Mouse (Mus musculus) myocyte (in vitro differentiated cells): ENCODE data around the gene Ubtd1. TPM values are rescaled to one million over a fixed set of nuclear protein-coding genes. Genes with fewer than 3 reads are reported as not detected.

Experiments used
- H3K27me3 ChIP-seq: one replicate; pipeline ENCODE4 v1.6.1; 2011; ENCODE audit not compliant: control insufficient read depth, insufficient read depth, insufficient read length
- H3K36me3 ChIP-seq: one replicate; pipeline ENCODE4 v1.6.1; 2011; ENCODE audit not compliant: control insufficient read depth, insufficient read depth
- H3K4me2 ChIP-seq: one replicate; pipeline ENCODE4 v1.6.1; 2011; ENCODE audit warnings: low read depth, control low read depth
- H3K4me3 ChIP-seq: one replicate; pipeline ENCODE4 v1.5.1; 2011; ENCODE audit warnings: mild to moderate bottlenecking, control low read depth, moderate library complexity
- H3K79me2 ChIP-seq: one replicate; pipeline ENCODE4 v1.6.1; 2011; ENCODE audit not compliant: control insufficient read depth, insufficient read depth
- H3ac ChIP-seq: one replicate; pipeline ENCODE4 v1.6.1; 2011; ENCODE audit not compliant: control insufficient read depth, insufficient read length
- CEBPB ChIP-seq: IDR thresholded peaks from 2 replicates; pipeline ENCODE4 v1.6.1; 2011; ENCODE audit warnings: mild to moderate bottlenecking, moderate library complexity; ENCODE audit not compliant: poor library complexity, insufficient read depth, severe bottlenecking
- E2F4 ChIP-seq: IDR thresholded peaks from one replicate; pipeline ENCODE4 v1.6.1; 2011; ENCODE audit warnings: mild to moderate bottlenecking, control low read depth, moderate library complexity; ENCODE audit not compliant: insufficient read depth
- MAX ChIP-seq: IDR thresholded peaks from one replicate; pipeline ENCODE4 v1.6.1; 2011; ENCODE audit warnings: low read depth, mild to moderate bottlenecking, control low read depth
- MYOD1 ChIP-seq, 3 experiments: IDR thresholded peaks; one replicate each; pipeline ENCODE4 v1.6.1; 2011; ENCODE audit warnings: control low read depth in 2 of 3, low read depth in 2 of 3, mild to moderate bottlenecking in 2 of 3, moderate library complexity in 1 of 3; ENCODE audit not compliant: insufficient read length in 2 of 3, control insufficient read depth in 1 of 3
- MYOG ChIP-seq, 3 experiments: IDR thresholded peaks; one replicate each; pipeline ENCODE4 v1.6.1; 2011; ENCODE audit warnings: control low read depth in 2 of 3, low read depth in 2 of 3, mild to moderate bottlenecking in 2 of 3; ENCODE audit not compliant: insufficient read length in 2 of 3, control insufficient read depth in 1 of 3, insufficient read depth in 1 of 3
- POLR2A ChIP-seq: IDR thresholded peaks from one replicate; pipeline ENCODE4 v1.6.1; 2011; ENCODE audit warnings: low read depth, mild to moderate bottlenecking, control low read depth, moderate library complexity; ENCODE audit not compliant: insufficient read length
- POLR2AphosphoS2 ChIP-seq: IDR thresholded peaks from one replicate; pipeline ENCODE4 v1.6.1; 2011; ENCODE audit warnings: low read depth, control low read depth; ENCODE audit not compliant: insufficient read length
- REST ChIP-seq: IDR thresholded peaks from one replicate; pipeline ENCODE4 v1.6.1; 2011; ENCODE audit warnings: mild to moderate bottlenecking, control low read depth, moderate library complexity; ENCODE audit not compliant: insufficient read depth, insufficient read length
- SRF ChIP-seq: IDR thresholded peaks from one replicate; pipeline ENCODE4 v1.6.1; 2011; ENCODE audit warnings: low read depth; ENCODE audit not compliant: control insufficient read depth, insufficient read length
- TCF12 ChIP-seq: IDR thresholded peaks from one replicate; pipeline ENCODE4 v1.6.1; 2011; ENCODE audit warnings: mild to moderate bottlenecking, control low read depth; ENCODE audit not compliant: poor library complexity, insufficient read depth, severe bottlenecking
- TCF3 ChIP-seq: IDR thresholded peaks from one replicate; pipeline ENCODE4 v1.6.1; 2011; ENCODE audit warnings: low read depth, control low read depth; ENCODE audit not compliant: insufficient read length
- USF1 ChIP-seq: IDR thresholded peaks from one replicate; pipeline ENCODE4 v1.6.1; 2011; ENCODE audit warnings: low read depth, mild to moderate bottlenecking, control low read depth, moderate library complexity
- polyA plus RNA-seq: library from polyadenylated mRNA; unstranded; fragments of >200 nt; fragmentation: generic; extraction: Trizol; gene quantifications from one replicate; pipeline ENCODE4 v1.2.1, GENCODE M21; 2012; ENCODE audit warnings: missing spikeins

Ubtd1 gene
- 141 TPM for polyA plus RNA-seq

- Histone ChIP-seq H3K4me3 (peak within 1 kb of the TSS; percentile 93), H3ac (peak within 1 kb of the TSS; percentile 62), H3K79me2 (peaks cover 88% of the 10 kb centered on the region), H3K4me2 (peak within 1 kb of the TSS; percentile 90), H3K27me3 (no peaks in the 10 kb centered on the region), H3K36me3 (peaks cover 3% of the 10 kb centered on the region)
- TF ChIP-seq POLR2A (peak; percentile 53), TCF3 (no peak), REST (no peak), MAX (no peak), SRF (no peak), MYOD1 (IDR thresholded peaks at IDR 0.05; ENCODE audit: control insufficient read depth in 1 of 3, insufficient read length in 2 of 3, low read depth in 2 of 3) (no peak), POLR2AphosphoS2 (no peak)
Measured at GRCm38 (mm10) chr19:41981595-41981927, at the start of gene Ubtd1. Gene Ubtd1 (plus strand): TSS chr19:41981763.

DNA sequence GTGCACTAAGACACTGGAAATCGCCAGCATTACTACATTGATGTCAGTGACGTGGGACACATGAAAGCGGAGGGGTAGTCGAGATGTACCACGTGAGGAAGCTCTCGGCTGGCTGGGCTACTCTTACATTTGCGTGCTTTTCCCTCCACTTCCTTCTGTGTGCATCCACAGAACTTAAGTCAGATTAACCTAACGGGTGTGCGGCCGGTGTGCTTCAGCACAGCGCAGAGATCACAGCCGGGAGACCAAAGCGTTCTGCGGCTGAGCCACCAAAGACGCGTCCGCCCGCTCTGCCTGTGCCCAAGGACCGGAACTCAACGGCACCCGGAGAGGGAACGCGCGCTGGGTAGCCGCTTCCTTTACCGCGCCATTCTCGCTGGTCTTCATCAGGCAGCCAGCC, 48.9 kb upstream of the Ubtd1 start:
- TF ChIP-seq CEBPB (no peak), USF1 (no peak), MYOD1 (IDR thresholded peaks at IDR 0.05; ENCODE audit: control insufficient read depth in 1 of 3, insufficient read length in 2 of 3, low read depth in 2 of 3) (no peak), POLR2A (no peak), MAX (no peak), E2F4 (no peak), REST (no peak), TCF12 (no peak), MYOG (IDR thresholded peaks at IDR 0.05; ENCODE audit: control insufficient read depth in 1 of 3, insufficient read depth in 1 of 3, insufficient read length in 2 of 3, low read depth in 2 of 3) (no peak)
- Histone ChIP-seq H3K79me2 (peaks cover 52% of the 10 kb centered on the region), H3K27me3 (no peaks in the 10 kb centered on the region), H3K4me3 (peak overlapping the region; percentile 95), H3K4me2 (peak overlapping the region; percentile 95), H3K36me3 (peaks cover 16% of the 10 kb centered on the region), H3ac (peak overlapping the region; percentile 75)

GRCm38 (mm10) chr19:41933179-41934086, 48.1 kb upstream of the Ubtd1 start, which contains the start of the genes Exosc1 and Zdhhc16:
Gene Exosc1 (minus strand): TSS chr19:41933423.
Gene Zdhhc16 (plus strand): TSS chr19:41933480.
- peak within 1 kb of the TSS; percentile 95 for H3K4me3 ChIP-seq
- TF ChIP-seq MAX (no peak), USF1 (peak; percentile 68), MYOG (IDR thresholded peaks at IDR 0.05; ENCODE audit: control insufficient read depth in 1 of 3, insufficient read depth in 1 of 3, insufficient read length in 2 of 3, low read depth in 2 of 3) (peak in 1 of 3 experiments; percentile 32), POLR2A (peak; percentile 91), SRF (peak; percentile 30), POLR2AphosphoS2 (peak; percentile 78)
- peak within 1 kb of the TSS; percentile 75 for H3ac ChIP-seq
- H3K27me3 ChIP-seq: no peaks in the 10 kb centered on the region
- peak within 1 kb of the TSS; percentile 95 for H3K4me2 ChIP-seq
- H3K36me3 ChIP-seq: peaks cover 13% of the 10 kb centered on the region
- peaks cover 60% of the 10 kb centered on the region for H3K79me2 ChIP-seq

DNA sequence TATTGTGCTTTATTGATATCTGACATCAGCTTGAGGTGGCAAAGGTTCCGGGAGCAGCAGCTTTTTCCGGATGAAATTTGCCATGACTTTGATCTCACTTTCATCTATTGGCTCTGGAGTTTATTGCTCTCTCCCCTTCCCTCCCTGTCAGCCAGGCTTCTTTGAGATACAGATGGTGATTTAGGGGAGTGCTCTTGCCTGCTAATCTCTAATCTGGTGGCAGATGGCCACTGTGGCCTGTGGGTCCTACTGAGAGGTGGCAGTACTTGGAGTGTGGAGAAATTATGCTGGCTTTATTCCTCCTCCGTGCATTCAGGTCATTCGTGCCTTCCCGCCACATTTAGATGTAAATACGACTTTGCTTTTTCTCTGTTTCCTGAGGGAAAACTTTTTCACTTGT, 47.4 kb upstream of the Ubtd1 start:
- Histone ChIP-seq H3K4me3 (peak overlapping the region; percentile 95), H3K36me3 (peaks cover 14% of the 10 kb centered on the region), H3K79me2 (peaks cover 64% of the 10 kb centered on the region), H3ac (peak overlapping the region; percentile 75), H3K27me3 (no peaks in the 10 kb centered on the region), H3K4me2 (peak overlapping the region; percentile 81)
- TF ChIP-seq E2F4: no peak
- no peak for TF ChIP-seq TCF12
- no peak for TF ChIP-seq POLR2A
- no peak for TF ChIP-seq MAX
- no peak for TF ChIP-seq REST
- no peak for TF ChIP-seq CEBPB
- TF ChIP-seq MYOG (IDR thresholded peaks at IDR 0.05; ENCODE audit: control insufficient read depth in 1 of 3, insufficient read depth in 1 of 3, insufficient read length in 2 of 3, low read depth in 2 of 3): no peak
- TF ChIP-seq SRF: no peak
- no peak for TF ChIP-seq USF1
- TF ChIP-seq MYOD1 (IDR thresholded peaks at IDR 0.05; ENCODE audit: control insufficient read depth in 1 of 3, insufficient read length in 2 of 3, low read depth in 2 of 3): no peak
- TF ChIP-seq TCF3: no peak
- no peak for TF ChIP-seq POLR2AphosphoS2

- TF ChIP-seq MYOG (IDR thresholded peaks at IDR 0.05; ENCODE audit: control insufficient read depth in 1 of 3, insufficient read depth in 1 of 3, insufficient read length in 2 of 3, low read depth in 2 of 3) (no peak), POLR2AphosphoS2 (no peak), TCF3 (no peak), REST (no peak), E2F4 (no peak), MYOD1 (IDR thresholded peaks at IDR 0.05; ENCODE audit: control insufficient read depth in 1 of 3, insufficient read length in 2 of 3, low read depth in 2 of 3) (no peak), USF1 (no peak), CEBPB (no peak), SRF (no peak), POLR2A (no peak), MAX (no peak), TCF12 (no peak)
- Histone ChIP-seq H3K4me2 (peak overlapping the region; percentile 81), H3K79me2 (peaks cover 75% of the 10 kb centered on the region), H3ac (no peak overlapping the region), H3K4me3 (peak overlapping the region; percentile 95), H3K36me3 (peaks cover 18% of the 10 kb centered on the region), H3K27me3 (no peaks in the 10 kb centered on the region)
Measured at GRCm38 (mm10) chr19:41935921-41936320, 45.6 kb upstream of the Ubtd1 start.
